Mouse (Mus musculus) megakaryocyte, adult 5-6 weeks (primary cell): ENCODE measurements around the gene Tmem114. TPM values are rescaled to one million over a fixed set of nuclear protein-coding genes. Genes with fewer than 3 reads are reported as not detected.
A peak's percentile ranks its signal among the peaks of the same experiment; 100 is the strongest.

ENCODE experiments used
- ATAC-seq: 2 replicates; pipeline ENCODE4 v1.8.0; 2016; ENCODE audit warnings: mild to moderate bottlenecking, inconsistent platforms; ENCODE audit not compliant: poor library complexity, severe bottlenecking
- total RNA-seq, 2 experiments: library from RNA; stranded (forward) in 1 of 2; stranded (reverse) in 1 of 2; fragments of 153-499, 151-499 nt in 1 of 2; fragments of 221-1000, 200-1000 nt in 1 of 2; gene quantifications; 2 replicates each; pipeline versions ENCODE4 v1.2.3 to v1.2.4; 2015 to 2017

The Tmem114 gene
- total RNA-seq, 2 experiments from 2014 or later: not detected

GRCm38 (mm10) chr16:8412213-8412612, 12.7 kb downstream of the Tmem114 start:
- ATAC-seq: peak; percentile 82

- ATAC-seq: no peak
These were observed 15.7 kb downstream of the Tmem114 start for GRCm38 (mm10) chr16:8409197-8409596.

GRCm38 (mm10) chr16:8406708-8407107, 18.2 kb downstream of the Tmem114 start:
- peak; percentile 67 for ATAC-seq

GRCm38 (mm10) chr16:8402663-8403062, 22.3 kb downstream of the Tmem114 start:
- ATAC-seq: no peak

GRCm38 (mm10) chr16:8401171-8401955, 23.6 kb downstream of the Tmem114 start:
- no peak for ATAC-seq

- no peak for ATAC-seq
These were observed 25.1 kb downstream of the Tmem114 start for GRCm38 (mm10) chr16:8399868-8400267.

- ATAC-seq: no peak
These were observed 30.0 kb downstream of the Tmem114 start for GRCm38 (mm10) chr16:8394946-8395345.

GRCm38 (mm10) chr16:8388491-8388890, 36.4 kb downstream of the Tmem114 start:
- no peak for ATAC-seq

- no peak for ATAC-seq
These were observed 38.5 kb downstream of the Tmem114 start for GRCm38 (mm10) chr16:8386386-8386785.

GRCm38 (mm10) chr16:8385679-8386078, 39.3 kb downstream of the Tmem114 start:
- no peak for ATAC-seq

GRCm38 (mm10) chr16:8384772-8385171, 40.2 kb downstream of the Tmem114 start:
- no peak for ATAC-seq

- no peak for ATAC-seq
These were observed 41.5 kb downstream of the Tmem114 start for GRCm38 (mm10) chr16:8383396-8383795.

- no peak for ATAC-seq
These were observed 61.9 kb downstream of the Tmem114 start for GRCm38 (mm10) chr16:8363066-8363465.

Other genes starting within 250 kb of the Tmem114 start
- gene Mettl22, start 45.7 kb upstream of the Tmem114 start, total RNA-seq (2015): 2.9 and 6.1 TPM in 2 replicates
- 2.7 and 4.5 TPM in 2 replicates for gene Mettl22, start 45.7 kb upstream of the Tmem114 start, total RNA-seq (2017)
- gene Abat, start 88.3 kb upstream of the Tmem114 start, total RNA-seq (2015): 0.02 TPM in 1 of 2 replicates, not detected in the other
- gene Abat, start 88.3 kb upstream of the Tmem114 start, total RNA-seq (2017): 0.20 TPM in 1 of 2 replicates, not detected in the other
- 44.8 and 52.5 TPM in 2 replicates for gene Pmm2, start 212.5 kb upstream of the Tmem114 start, total RNA-seq (2015)
- gene Pmm2, start 212.5 kb upstream of the Tmem114 start, total RNA-seq (2017): 55.3 and 62.6 TPM in 2 replicates
- gene Tmem186, start 212.6 kb upstream of the Tmem114 start, total RNA-seq (2015): 4.2 and 4.7 TPM in 2 replicates
- gene Tmem186, start 212.6 kb upstream of the Tmem114 start, total RNA-seq (2017): 6.6 and 8.0 TPM in 2 replicates
- 18.1 and 21.9 TPM in 2 replicates for gene Carhsp1, start 247.0 kb upstream of the Tmem114 start, total RNA-seq (2015)
- gene Carhsp1, start 247.0 kb upstream of the Tmem114 start, total RNA-seq (2017): 27.1 and 29.6 TPM in 2 replicates